Mouse (Mus musculus) adipocyte (in vitro differentiated cells): ENCODE results near the gene Exoc2.
A peak's percentile ranks its signal among the peaks of the same experiment; 100 is the strongest.

Experiments used
- DNase-seq: peaks from one replicate; pipeline ENCODE4 v3.0.0-alpha.2; 2016; ENCODE audit warnings: low spot score

Gene Exoc2

DNA sequence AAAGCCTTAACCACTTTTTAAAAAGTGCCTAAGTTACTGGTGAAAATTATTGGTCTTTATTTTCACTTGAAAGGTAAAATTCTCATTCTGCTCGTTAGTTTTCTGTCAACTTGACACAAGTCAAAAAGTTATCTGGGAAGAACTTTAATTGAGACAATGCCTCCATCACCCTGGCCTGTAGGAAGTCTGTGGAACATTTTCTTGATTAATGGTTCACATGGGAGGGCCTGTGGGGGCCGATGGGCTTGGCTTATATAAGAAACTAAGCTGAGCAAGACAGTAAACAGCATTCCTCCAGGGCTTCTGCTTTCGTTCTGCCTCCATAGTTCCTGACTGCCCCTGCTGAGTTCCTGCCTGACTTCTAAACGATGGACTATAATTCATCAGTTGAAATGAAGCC lies 81.6 kb downstream of the Exoc2 start:
- DNase-seq: no peak

DNA sequence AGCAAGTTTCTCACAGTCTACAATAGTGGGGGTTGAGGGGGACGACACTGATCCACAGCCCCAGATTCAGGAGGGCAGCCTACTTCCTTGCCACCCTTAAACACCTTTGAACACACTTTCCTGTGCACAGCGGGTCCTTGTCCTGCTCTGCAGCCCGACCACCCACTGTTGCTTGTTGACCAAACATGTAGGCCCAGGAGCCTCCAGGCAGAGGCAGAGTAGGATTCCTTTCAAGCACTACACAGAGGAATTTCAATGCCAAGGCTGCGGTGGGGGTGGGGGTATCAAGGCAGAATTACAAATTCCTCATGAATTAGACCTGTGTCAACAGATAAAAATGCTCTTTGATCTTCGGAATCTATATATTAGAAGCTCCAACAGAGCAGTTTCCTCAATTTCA lies 82.7 kb downstream of the Exoc2 start:
- no peak for DNase-seq

DNA sequence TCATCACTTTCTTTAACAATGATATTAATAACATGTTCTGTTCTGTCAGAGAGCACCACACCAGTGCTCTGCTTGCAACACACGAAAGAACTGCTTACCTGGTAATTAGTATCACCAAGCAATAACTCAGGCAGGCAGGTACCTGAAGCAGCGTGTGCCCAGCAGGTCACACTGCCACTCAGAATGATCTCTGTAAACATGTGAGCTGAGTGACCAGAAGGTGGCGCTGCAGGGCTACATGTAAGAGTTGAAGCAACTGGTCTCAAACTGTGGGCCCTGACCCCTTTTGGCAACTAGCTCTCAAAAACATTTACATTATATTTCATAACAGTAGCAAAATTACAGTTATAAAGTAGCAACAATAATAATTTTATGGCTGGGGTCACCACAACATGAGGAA lies 85.4 kb downstream of the Exoc2 start:
- peak; percentile 68 for DNase-seq

DNA sequence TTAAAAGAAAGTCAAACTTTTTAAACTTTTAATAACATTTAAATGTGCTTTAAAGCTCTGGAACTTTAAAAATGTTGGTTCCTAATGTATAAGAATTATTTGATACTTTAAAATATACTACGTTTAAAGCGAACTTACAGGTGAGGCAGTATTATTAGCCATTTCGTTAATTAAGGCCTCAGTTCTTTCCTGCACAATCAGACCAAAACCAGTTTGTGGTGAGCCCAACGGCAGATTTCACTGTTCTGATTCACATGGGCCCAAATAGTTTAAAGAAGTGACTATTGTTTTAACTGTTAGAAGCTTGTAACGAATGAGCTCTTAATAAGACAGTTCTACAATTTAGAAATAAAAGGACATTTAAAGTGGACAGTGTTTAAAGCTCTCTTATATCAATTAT lies 93.6 kb downstream of the Exoc2 start:
- DNase-seq: no peak

DNA sequence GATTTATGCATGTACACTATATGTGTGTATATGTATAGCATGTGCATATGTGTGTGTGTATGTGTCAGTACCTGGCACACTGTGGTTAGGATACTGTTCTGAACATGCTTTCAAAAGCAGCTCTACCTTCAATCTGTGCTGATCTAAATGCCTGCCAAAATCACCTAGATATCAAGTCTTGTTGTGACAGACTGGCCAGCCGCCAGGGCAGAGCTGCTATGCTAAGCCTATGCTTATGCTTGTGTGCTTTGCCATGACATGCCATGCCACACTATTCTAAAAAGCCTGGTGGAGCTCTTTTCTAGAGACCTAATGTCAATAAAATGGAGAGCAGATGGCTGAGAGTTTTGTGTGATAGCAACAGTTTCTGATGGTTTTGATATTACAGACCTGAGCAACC lies 94.0 kb downstream of the Exoc2 start:
- no peak for DNase-seq

DNA sequence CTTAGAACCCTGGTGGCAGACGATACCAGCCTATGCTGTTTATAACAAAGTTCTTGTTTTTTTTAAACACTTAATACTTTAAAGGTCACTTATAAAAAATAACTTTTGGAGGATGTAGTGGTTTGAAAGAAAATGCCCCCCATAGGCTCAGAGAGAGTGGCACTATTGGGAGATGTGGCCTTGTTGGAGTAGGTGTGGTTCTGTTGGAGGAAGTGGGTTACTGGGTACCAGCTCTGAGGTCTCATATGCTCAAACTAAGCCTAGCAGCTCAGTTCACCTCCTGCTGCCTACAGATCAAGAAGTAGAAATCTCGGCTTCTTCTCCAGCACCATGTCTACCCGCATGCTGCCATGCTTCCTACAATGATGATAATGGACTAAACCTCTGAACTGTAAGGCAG lies 98.1 kb downstream of the Exoc2 start:
- no peak for DNase-seq

DNA sequence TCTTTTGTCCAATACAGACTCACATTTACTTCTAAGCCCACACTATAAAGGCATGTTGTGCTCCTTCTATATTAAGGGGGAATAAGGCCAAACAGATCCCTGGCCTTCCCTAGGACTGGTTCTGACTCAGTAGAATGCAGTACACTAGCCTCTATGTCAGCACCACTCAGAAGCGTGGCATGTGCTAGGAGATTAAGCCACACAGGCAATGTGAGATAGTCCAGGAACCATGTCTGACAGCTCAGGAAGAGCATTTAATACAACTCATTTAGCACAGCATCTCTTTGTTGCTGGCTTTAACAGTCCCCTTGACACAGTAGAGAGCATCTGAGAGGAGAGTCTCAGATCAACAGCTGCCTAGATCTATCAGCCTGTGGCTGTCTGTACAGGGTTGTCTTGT lies 100.4 kb downstream of the Exoc2 start:
- DNase-seq: no peak

DNA sequence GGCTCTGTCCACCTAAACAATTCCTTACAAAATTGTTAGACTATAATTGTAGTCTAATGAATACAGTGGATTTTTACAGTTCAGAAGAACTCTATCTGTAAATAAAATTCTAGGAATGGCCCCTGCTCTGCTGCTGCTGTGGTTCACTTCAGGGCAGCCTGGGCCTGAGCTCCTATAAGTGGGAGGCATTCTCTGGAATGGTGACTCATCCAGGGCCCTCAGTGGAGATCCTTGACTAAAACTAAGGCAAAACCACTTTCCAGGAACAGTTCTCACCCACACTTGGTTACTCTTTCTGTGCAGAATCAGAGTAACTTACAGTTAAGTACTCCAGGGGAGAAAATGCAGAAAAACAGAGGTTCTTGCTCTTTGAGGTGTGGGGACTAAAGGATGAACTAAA lies 108.4 kb downstream of the Exoc2 start:
- DNase-seq: peak; percentile 28

DNA sequence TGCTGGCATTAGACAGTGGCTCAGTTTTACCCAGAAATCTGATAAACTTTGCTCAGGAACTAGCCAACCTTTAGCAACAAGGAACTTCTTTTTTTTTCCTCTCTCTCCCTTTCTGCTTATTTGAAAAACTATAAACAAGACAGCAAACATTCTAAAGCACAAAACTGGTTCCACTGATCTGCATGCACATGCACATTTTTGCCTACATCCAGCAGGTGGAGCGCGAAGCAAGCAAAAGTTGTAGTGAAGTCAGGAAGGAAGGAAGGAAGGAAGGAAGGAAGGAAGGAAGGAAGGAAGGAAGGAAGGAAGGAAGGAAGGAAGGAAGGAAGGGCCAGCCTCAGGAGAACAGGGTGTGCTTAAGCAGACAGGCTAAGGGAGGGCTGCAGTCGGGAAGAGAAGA lies 109.9 kb downstream of the Exoc2 start:
- DNase-seq: peak; percentile 34

DNA sequence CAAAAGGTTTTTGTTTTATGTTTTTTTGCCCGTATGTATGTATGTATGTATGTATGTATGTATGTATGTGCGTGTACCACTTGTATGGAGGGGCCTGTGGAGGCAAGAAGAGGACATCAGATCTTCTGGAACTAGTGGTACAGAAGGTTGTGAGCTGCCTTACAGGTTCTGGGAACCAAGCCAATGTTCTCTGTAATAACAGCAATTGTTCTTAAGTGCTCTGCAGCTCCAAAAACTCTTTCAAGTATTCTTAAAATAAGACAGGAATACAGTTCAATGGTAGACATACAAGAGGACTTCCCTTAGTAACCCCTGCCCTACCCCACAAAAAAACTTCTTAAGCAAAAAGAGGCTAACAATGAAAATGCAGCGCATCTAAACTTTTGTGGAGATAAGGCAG lies 115.5 kb downstream of the Exoc2 start:
- peak; percentile 39 for DNase-seq

DNA sequence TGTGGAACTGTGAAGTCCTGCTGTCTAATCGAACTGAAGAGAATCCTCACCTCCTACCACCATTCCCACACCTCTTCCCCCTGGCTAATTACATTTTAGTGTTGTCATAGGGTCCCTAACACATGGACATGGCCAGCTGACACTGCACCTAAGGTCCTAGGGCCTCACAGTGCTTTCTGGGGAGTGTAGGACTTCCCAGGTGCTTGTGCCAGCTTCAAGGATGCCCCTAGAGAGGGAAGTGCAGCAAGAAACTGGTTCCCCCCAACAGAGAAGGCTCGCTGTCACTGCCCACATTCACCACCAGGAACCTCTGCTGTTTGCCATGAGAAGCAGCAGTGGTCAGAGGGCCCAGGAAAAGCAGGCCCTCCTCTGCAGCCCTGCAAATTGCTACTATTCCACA lies 123.2 kb downstream of the Exoc2 start:
- no peak for DNase-seq

DNA sequence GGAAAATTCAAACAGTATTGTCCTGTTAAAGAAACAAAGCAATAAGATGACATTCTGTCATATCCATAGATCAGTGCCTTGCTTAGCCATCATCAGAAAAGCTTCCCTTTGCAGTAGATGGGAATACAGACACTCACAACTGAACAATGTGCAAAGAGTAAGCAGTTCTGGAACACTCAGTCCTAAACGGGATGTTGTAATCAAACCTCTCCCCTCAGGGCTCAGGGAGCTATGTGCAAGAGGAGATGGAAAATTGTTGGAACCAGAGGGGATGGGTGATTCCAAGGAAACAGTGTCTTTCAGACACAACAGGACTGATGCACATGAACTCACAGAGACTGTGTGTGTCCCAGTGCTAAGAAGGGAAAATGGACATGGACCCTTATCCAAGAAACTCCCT lies 125.9 kb downstream of the Exoc2 start:
- peak; percentile 61 for DNase-seq

DNA sequence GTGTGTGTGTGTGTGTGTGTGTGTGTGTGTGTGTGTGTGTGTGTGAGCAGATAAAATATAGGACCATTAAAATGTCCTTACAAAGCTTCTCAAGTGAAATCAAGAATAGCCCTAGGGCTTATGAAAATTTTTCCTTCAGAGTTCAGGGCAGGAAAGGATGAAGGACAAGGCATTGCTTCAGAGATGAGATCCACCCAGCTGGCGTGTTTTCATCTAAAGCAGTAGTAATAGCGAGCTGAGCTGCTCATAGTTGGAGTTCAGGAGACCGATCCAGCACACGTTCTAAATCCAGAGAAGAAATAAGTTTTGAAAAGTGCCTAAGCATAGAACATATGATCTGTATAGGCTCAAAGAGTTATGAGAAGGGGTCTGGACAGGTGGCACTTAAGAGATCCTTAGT lies 127.4 kb downstream of the Exoc2 start:
- DNase-seq: no peak

DNA sequence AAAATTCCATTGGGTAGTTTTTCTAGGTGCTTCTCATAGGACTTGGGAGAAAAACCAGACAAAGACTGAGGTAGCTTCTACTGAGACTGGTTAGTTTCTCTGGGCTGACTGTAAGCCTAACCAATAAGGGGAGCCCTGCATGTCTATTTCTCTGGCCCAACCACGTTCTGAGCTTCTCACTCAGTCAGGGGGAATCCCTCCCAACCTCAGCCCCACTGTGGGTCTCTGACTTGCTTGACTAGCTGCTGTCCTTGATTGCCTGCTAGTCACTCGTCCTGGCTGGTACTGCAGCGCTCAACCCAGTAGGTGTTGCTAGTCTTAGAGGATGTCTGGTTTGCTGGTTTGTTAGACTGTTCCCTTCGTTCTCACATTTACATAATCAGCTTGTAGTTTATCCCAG lies 130.8 kb downstream of the Exoc2 start:
- no peak for DNase-seq

DNA sequence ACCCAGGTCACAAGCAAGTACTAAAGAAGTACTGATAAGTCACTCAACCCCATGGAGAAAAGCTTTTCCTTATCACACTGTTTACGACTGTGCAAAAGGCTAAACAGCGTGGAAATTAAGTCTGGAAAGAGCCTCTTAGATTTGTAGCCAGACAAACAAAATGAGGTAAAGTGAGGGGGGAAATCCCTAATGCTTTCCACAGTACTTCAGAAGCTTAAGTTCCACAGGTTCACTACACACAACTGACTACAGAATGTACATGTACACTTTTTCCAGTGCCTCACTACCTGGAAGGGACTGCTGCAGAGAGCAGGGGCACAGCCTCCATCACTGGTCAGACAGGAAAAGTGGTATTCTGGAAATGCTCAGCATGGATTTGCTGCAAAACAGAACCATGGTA lies 132.1 kb downstream of the Exoc2 start:
- DNase-seq: no peak

DNA sequence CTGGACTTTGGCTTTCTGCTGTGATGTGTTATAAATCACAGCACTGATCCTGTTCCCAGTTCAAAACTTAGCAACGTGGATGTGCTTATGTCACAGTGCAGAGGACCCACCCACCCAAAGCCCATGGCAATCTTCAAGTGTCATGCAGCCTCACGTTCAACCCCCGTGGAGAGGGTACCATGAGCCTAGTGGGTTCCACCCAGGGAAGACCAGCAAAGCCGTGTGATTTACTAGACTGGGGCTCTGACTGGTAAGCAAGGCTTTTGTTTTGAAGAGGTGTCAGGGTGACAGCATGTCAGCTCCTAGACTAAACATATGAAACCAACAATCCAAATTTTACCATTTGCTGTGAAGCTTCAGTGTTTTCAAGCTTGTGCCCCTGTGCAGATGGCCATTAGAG lies 132.6 kb downstream of the Exoc2 start:
- DNase-seq: no peak

DNA sequence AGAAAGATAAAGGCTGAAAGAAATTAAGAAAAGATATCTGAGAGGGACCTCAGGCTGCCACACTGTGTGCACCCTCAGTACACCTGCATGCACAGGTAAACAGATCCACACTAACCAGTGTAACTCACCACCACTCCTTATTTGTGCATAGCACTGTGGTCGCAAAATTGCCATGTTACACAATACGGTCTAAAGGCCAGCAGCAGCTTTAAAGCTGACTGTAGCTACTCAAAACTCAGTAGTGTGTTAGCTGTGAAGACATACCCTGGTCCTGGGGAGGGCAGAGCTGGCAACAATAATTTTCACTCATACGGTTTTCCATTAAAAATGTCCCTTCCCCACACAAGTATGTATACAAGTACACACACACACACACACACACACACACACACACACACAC lies 133.2 kb downstream of the Exoc2 start:
- DNase-seq: peak; percentile 6

DNA sequence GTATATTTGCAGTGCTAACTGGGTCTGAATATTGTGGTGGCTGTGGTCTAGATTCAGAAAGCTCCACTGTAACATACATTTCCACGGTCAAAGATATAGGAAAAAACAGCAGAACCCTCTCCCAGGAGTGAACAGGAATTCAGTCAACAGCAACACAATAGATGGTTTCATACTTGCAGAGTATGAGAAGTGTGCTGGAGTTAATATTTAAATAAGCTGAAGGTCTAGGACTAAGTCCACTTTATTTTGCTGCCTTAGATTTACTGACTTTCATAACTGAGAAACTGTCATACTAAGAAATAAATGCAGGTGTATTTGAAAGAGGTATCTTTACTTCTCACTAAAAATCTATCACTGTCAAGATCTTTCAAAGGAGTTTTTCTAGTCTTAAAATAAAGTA lies 137.6 kb downstream of the Exoc2 start:
- no peak for DNase-seq

DNA sequence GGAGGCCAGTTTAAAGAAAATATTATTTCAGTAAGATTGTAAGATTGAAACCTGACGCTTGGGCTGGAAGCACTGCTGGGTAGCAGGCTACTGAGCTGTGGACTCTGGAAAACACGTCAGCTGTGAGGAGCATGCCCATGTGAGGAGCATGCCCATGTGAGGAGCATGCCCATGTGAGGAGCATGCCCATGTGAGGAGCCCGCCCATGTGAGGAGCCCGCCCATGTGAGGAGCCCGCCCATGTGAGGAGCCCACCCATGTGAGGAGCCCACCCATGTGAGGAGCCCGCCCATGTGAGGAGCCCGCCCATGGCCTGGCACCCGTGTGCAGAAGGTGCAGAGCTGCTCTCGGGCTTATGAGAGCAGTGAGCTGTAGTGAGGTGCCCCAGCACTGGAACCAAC lies 139.0 kb downstream of the Exoc2 start:
- no peak for DNase-seq

DNA sequence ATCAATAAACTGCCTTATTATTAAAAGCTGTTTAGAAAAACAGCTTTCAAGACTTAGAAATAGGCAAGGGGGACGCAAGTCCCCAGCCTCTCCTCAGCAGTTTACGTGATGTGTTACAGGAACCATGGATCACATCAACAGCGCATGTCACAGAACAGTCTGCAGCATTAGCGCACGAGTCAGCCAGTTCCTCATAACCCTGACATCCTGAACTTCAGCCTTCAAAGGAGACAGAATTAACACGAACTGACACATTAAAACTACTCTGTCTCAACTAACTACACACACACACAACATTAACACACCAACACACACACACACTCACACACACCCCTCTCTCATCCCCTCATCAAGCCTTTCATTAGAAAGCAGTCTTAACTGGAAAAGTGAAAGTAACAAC lies 139.5 kb downstream of the Exoc2 start:
- no peak for DNase-seq

DNA sequence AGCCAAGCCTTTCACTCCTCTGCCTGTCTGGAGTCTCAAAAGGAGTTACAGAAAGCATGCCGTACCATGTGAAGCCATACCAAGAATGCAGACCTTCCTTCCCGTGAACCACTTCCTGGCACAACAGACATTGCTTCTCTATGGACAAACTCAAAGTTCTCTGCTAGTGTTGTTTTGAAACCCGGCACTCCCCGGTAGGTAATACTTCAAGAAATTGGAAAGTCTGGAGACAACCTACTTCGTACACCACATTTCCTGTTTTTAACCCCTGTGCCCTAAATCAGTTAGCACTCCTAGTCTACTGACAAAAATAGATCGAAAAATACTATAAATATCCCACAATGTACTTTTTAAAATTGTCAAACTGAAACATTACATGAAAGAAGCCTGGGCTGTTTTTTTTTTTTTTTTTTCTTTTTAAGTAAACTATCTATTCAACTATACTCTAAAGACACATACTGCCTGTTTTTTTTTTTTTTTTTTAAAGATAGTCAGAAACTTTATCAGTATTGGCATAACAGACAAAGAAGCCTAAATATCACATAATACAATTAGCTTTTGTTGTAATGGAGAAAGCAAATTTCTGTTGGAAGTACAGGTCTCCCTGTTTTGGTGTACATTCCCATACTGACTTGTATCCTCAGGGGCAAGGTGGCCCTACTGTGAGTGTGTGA lies 140.3 kb downstream of the Exoc2 start:
- DNase-seq: no peak

DNA sequence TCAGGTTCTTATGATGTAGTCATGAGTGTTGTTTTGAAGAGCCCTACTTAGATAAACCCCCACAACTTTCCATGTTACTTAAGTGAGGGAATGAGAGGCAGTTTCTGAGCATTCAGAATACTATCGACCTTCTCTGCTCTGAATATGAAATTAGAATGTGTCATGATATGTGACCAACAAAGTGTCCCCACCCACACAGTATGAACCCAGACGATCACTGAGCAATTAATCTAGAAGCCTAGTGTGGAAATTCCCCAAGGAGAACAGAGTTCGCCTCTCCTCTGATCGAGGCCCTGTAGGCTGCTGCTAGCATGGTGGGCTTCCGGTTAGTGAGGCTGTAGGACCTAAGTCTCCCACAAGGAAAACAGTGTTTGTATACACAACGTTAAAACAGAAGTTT lies 142.5 kb downstream of the Exoc2 start:
- DNase-seq: no peak

DNA sequence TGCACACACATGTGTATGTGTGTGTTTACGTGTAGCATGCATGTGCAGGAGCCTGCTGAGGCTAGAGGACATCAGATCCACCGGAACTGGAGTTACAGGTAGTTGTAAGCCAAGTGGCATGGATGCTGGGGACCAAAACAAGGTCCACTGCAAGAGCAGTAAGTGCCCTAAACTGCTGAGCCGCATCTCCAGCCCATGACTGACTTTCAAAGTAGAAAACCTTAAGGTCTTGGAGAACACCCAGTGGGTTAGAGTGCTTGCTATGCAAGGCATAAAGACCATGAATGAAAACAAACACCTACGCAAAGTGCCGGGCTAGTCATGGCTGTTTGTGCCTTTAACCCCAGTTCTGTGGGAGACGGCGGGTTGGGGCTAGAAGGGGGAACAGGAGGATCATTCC lies 147.4 kb downstream of the Exoc2 start:
- no peak for DNase-seq

DNA sequence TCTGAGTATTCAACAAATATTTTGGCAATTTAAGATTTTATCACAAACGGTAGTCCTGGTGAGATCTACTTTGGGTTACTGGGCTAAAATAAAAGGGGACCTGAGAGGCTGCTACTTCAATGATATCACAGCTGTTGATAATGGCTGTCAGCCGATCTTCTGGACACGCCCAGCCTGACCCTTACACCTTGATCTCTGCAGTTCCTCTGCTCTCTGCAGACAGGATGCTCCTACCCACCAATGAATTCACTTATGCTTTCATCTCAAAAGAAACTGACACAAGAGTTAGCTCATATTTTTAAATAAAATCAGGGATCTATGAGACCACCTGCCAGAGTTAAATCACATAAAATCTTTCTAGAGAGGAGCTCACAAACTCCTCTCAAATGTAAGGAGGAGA lies 149.0 kb downstream of the Exoc2 start:
- no peak for DNase-seq

DNA sequence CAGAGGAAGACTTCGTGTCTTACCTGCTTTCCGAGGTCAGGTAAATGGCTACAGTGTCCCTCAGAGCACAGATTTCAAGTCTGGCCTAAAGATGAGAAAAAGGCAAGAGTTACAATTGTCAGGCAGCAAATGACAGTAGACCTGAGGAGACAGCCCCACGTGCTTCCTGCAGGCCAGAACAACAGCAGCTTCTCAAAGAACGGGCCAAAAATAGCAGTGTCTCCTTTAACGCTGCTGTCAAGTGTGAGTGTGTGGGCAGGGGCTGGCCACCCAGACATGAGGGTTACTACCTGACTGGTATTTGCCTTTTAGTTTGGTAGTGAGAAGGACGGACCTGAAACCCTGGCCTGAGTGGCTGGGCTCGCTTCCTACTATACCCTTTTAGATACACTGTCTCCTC lies 153.3 kb downstream of the Exoc2 start:
- no peak for DNase-seq
